In the genomic region with DNA sequence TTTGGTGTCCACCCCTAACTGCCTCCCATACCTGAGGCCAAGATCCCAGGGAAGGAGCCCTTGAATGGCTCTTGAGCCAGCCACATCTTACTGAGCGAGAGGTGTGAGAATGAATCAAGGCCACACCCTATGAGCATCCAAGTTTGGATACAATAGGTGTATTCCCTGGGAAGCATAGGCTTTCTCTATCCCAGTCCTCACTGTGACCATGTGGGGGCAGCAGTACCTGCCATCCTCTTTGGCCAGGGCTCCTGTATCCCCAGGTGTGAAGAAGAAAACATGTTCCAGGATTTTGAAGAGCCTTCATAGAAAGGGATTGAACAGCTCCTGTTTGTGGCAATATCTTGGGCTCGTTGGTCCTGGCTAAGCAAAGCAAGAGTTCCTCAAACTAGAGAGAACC, we compare ENCODE assay signal across 9 mouse cellular contexts. TPM values are rescaled to one million over a fixed set of nuclear protein-coding genes. Genes with fewer than 3 reads are reported as not detected.
A peak's percentile ranks its signal among the peaks of the same experiment; 100 is the strongest.
DNase-seq lines count a peak whose midpoint lies in the region; ATAC-seq and TF ChIP-seq lines count a peak whose summit lies in the region.
"Had no signal": no experiment of that assay in that cellular context is flagged by ENCODE, and none has a peak within 500 bp of the region (broad histone marks: within the 10 kb centered on the region; RNA-seq: fewer than 3 reads in every experiment).

No protein-coding gene starts in this region.

- H3K4me2 ChIP-seq in hindbrain, postnatal 0 days (ENCODE audit: low read depth, low read length), result no peak overlapping the region
- H3K4me2 ChIP-seq in hindbrain, embryonic 14.5 days (replicated peaks), result no peak overlapping the region
- no peak overlapping the region for H3K4me2 ChIP-seq in CH12.LX (ENCODE audit: insufficient read depth, low read depth, poor library complexity, severe bottlenecking)
- H3K4me2 ChIP-seq in embryonic facial prominence, embryonic 14.5 days (ENCODE audit: low read depth, low read length), result no peak overlapping the region
- H3K4me2 ChIP-seq in forebrain, embryonic 15.5 days (replicated peaks), result no peak overlapping the region

- ATAC-seq in hindbrain, postnatal 0 days, result no peak
- no peak for ATAC-seq in hindbrain, embryonic 14.5 days (ENCODE audit: low FRiP score)
- ATAC-seq in embryonic facial prominence, embryonic 14.5 days (ENCODE audit: low read depth), result no peak
- ATAC-seq in forebrain, embryonic 15.5 days (replicated peaks), result no peak

- peak; percentile 56 for TF ChIP-seq RAD21 in CH12.LX (IDR thresholded peaks at IDR 0.05; ENCODE audit: low read depth, low read length)

- no peaks in the 10 kb centered on the region for H3K79me2 ChIP-seq in CH12.LX (replicated peaks; ENCODE audit: control insufficient read depth, extremely low read depth, insufficient read depth, poor library complexity, severe bottlenecking)

- peak; percentile 53 for TF ChIP-seq CTCF in hindbrain, postnatal 0 days (IDR thresholded peaks at IDR 0.05; ENCODE audit: low read depth)
- peak in 1 of 2 experiments; percentile 55; a peak in 2 of 4 replicates for TF ChIP-seq CTCF in CH12.LX (conservative IDR thresholded peaks at IDR 0.05 in 1 of 2, IDR thresholded peaks at IDR 0.05 in 1 of 2; ENCODE audit: low read depth in 2 of 2, low read length in 2 of 2)

- in situ Hi-C loops in CH12.LX (cut with MboI; ENCODE audit: low pct_ligation_motif_present, low pct_unique_long_range_greater_than_20kb, low sequenced_read_pairs), result loop anchor here (5.0 to 10.0 kb wide), 2 partner anchors 127 to 165 kb away; a partner anchor contains a TSS

- no peak for DNase-seq in hindbrain, postnatal 0 days (ENCODE audit: low spot score)
- no peak for DNase-seq in hindbrain, embryonic 14.5 days (ENCODE audit: low spot score)
- DNase-seq in 3T3-L1 (ENCODE audit: low read depth, low spot score) (peak; percentile 42), CH12.LX (ENCODE audit: extremely low read depth) (no peak)
- peak; percentile 5 for DNase-seq in embryonic facial prominence, embryonic 14.5 days (ENCODE audit: low spot score)
- no peak for DNase-seq in retina, embryonic 14.5 days (ENCODE audit: low spot score)
- DNase-seq in embryo, embryonic 10.5 days (ENCODE audit: low spot score), result no peak

- no peaks in the 10 kb centered on the region for H3K27me3 ChIP-seq in hindbrain, postnatal 0 days (ENCODE audit: insufficient read depth, low read length)
- no peaks in the 10 kb centered on the region for H3K27me3 ChIP-seq in hindbrain, embryonic 14.5 days (ENCODE audit: control insufficient read depth, insufficient read depth, low read length)
- peaks cover 19% of the 10 kb centered on the region for H3K27me3 ChIP-seq in CH12.LX (replicated peaks)
- no peaks in the 10 kb centered on the region for H3K27me3 ChIP-seq in embryonic facial prominence, embryonic 14.5 days (replicated peaks; ENCODE audit: control insufficient read depth, insufficient read depth, low read length)
- no peaks in the 10 kb centered on the region for H3K27me3 ChIP-seq in forebrain, embryonic 15.5 days

- no peaks in the 10 kb centered on the region for H3K9me3 ChIP-seq in hindbrain, postnatal 0 days (ENCODE audit: low read length)
- H3K9me3 ChIP-seq in hindbrain, embryonic 14.5 days (ENCODE audit: control insufficient read depth, low read length), result no peaks in the 10 kb centered on the region
- peaks cover 4% of the 10 kb centered on the region for H3K9me3 ChIP-seq in CH12.LX (replicated peaks; ENCODE audit: low read length)
- no peaks in the 10 kb centered on the region for H3K9me3 ChIP-seq in embryonic facial prominence, embryonic 14.5 days (ENCODE audit: control insufficient read depth, low read length)
- no peaks in the 10 kb centered on the region for H3K9me3 ChIP-seq in forebrain, embryonic 15.5 days

- no peak overlapping the region for H3K27ac ChIP-seq in hindbrain, postnatal 0 days
- H3K27ac ChIP-seq in hindbrain, embryonic 14.5 days, result no peak overlapping the region
- no peak overlapping the region for H3K27ac ChIP-seq in CH12.LX (ENCODE audit: insufficient read depth, low read depth)
- H3K27ac ChIP-seq in embryonic facial prominence, embryonic 14.5 days (replicated peaks; ENCODE audit: low read depth, low read length), result no peak overlapping the region
- H3K27ac ChIP-seq in forebrain, embryonic 15.5 days (replicated peaks), result no peak overlapping the region

- dilution Hi-C loops in CH12.LX (cut with MboI; ENCODE audit: extremely low pct_ligation_motif_present, extremely low pct_unique_long_range_greater_than_20kb, low sequenced_read_pairs), result no loop called here

- WGBS in hindbrain, postnatal 0 days, result 96% methylated on average over 2 of the region's 2 CpGs
- WGBS in hindbrain, embryonic 14.5 days, result 88% methylated on average over 2 of the region's 2 CpGs
- WGBS in embryonic facial prominence, embryonic 14.5 days, result 90% methylated on average over 2 of the region's 2 CpGs
- WGBS in forebrain, embryonic 15.5 days, result 86% methylated on average over 2 of the region's 2 CpGs

- H3K9ac ChIP-seq in hindbrain, postnatal 0 days (replicated peaks; ENCODE audit: low read length), result no peak overlapping the region
- H3K9ac ChIP-seq in hindbrain, embryonic 14.5 days, result no peak overlapping the region
- H3K9ac ChIP-seq in CH12.LX (ENCODE audit: insufficient read depth, low read depth), result no peak overlapping the region
- no peak overlapping the region for H3K9ac ChIP-seq in embryonic facial prominence, embryonic 14.5 days (ENCODE audit: low read depth, low read length)
- H3K9ac ChIP-seq in forebrain, embryonic 15.5 days (replicated peaks), result no peak overlapping the region

- no peak overlapping the region for H3K4me3 ChIP-seq in hindbrain, postnatal 0 days (ENCODE audit: low read length)
- H3K4me3 ChIP-seq in hindbrain, embryonic 14.5 days (replicated peaks; ENCODE audit: low read length), result no peak overlapping the region
- H3K4me3 ChIP-seq in CH12.LX (replicated peaks in 1 of 3; ENCODE audit: low read depth in 2 of 3, low read length in 2 of 3, poor library complexity in 1 of 3), result no peak overlapping the region
- H3K4me3 ChIP-seq in embryonic facial prominence, embryonic 14.5 days (ENCODE audit: low read depth, low read length), result no peak overlapping the region
- H3K4me3 ChIP-seq in forebrain, embryonic 15.5 days, result no peak overlapping the region

- peaks cover 18% of the 10 kb centered on the region; the same call in 1 of the 2 replicates for H3K4me1 ChIP-seq in hindbrain, postnatal 0 days (ENCODE audit: insufficient read depth, low read length)
- peaks cover 20% of the 10 kb centered on the region for H3K4me1 ChIP-seq in hindbrain, embryonic 14.5 days (replicated peaks; ENCODE audit: control insufficient read depth, insufficient read depth, low read length)
- H3K4me1 ChIP-seq in CH12.LX (ENCODE audit: control insufficient read depth in 1 of 2, insufficient read depth in 2 of 2), result no peaks in the 10 kb centered on the region; a peak in 1 of 4 replicates
- peaks cover 16% of the 10 kb centered on the region for H3K4me1 ChIP-seq in embryonic facial prominence, embryonic 14.5 days (ENCODE audit: control insufficient read depth, insufficient read depth, low read length)
- peaks cover 19% of the 10 kb centered on the region for H3K4me1 ChIP-seq in forebrain, embryonic 15.5 days

- TF ChIP-seq POLR2A in CH12.LX (IDR thresholded peaks at IDR 0.05; ENCODE audit: low read depth, low read length), result no peak

- TF ChIP-seq EP300 in CH12.LX (IDR thresholded peaks at IDR 0.05; ENCODE audit: low read length), result no peak

- no peaks in the 10 kb centered on the region for H3K36me3 ChIP-seq in hindbrain, postnatal 0 days (ENCODE audit: insufficient read depth, low read length)
- no peaks in the 10 kb centered on the region for H3K36me3 ChIP-seq in hindbrain, embryonic 14.5 days (replicated peaks; ENCODE audit: control insufficient read depth, insufficient read depth)
- H3K36me3 ChIP-seq in CH12.LX (replicated peaks in 1 of 2; ENCODE audit: control insufficient read depth in 1 of 2, insufficient read depth in 1 of 2, low read length in 1 of 2), result no peaks in the 10 kb centered on the region
- peaks cover 8% of the 10 kb centered on the region; the same call in 1 of the 2 replicates for H3K36me3 ChIP-seq in embryonic facial prominence, embryonic 14.5 days (ENCODE audit: control insufficient read depth, insufficient read depth, low read length)
- no peaks in the 10 kb centered on the region for H3K36me3 ChIP-seq in forebrain, embryonic 15.5 days

RNA-seq across cellular contexts. Expression of a gene that starts 1.8 kb away (rescaled TPM):
- total RNA-seq in hindbrain, postnatal 0 days (2014; rRNA removed), result 52.5 and 59.0 TPM in 2 replicates
- 35.1 and 37.4 TPM in 2 replicates for polyA plus RNA-seq in hindbrain, postnatal 0 days (2015; fragmentation: Nextera tagmentation; extraction: Ambion mirVana)
- 24.7 and 25.7 TPM in 2 replicates for polyA plus RNA-seq in hindbrain, embryonic 14.5 days (2014; fragmentation: Nextera tagmentation; extraction: Ambion mirVana)
- 0.50 and 1.1 TPM in 2 replicates for total RNA-seq in CH12.LX (2012; rRNA removed)
- total RNA-seq in CH12.LX (2014; rRNA removed), result not detected in 2 replicates
- 0.26 and 0.29 TPM in 2 replicates for polyA plus RNA-seq in CH12.LX (2012; ENCODE audit: insufficient read length, low read depth)
- polyA plus RNA-seq in embryonic facial prominence, embryonic 14.5 days (2014; fragmentation: Nextera tagmentation; extraction: Ambion mirVana), result 15.6 and 20.9 TPM in 2 replicates
- polyA plus RNA-seq in forebrain, embryonic 15.5 days (2015; fragmentation: Nextera tagmentation; extraction: Ambion mirVana), result 14.0 and 15.3 TPM in 2 replicates

RNA-seq across cellular contexts. Expression of a gene that starts 38.1 kb away (rescaled TPM):
- total RNA-seq in hindbrain, postnatal 0 days (2014; rRNA removed), result 19.7 and 23.0 TPM in 2 replicates
- 20.1 and 22.2 TPM in 2 replicates for polyA plus RNA-seq in hindbrain, postnatal 0 days (2015; fragmentation: Nextera tagmentation; extraction: Ambion mirVana)
- 19.3 and 23.8 TPM in 2 replicates for polyA plus RNA-seq in hindbrain, embryonic 14.5 days (2014; fragmentation: Nextera tagmentation; extraction: Ambion mirVana)
- total RNA-seq in CH12.LX (2012; rRNA removed), result 0.04 TPM in 1 of 2 replicates, not detected in the other
- total RNA-seq in CH12.LX (2014; rRNA removed), result not detected in 2 replicates
- polyA plus RNA-seq in CH12.LX (2012; ENCODE audit: insufficient read length, low read depth), result not detected in 2 replicates
- 48.1 and 54.4 TPM in 2 replicates for polyA plus RNA-seq in embryonic facial prominence, embryonic 14.5 days (2014; fragmentation: Nextera tagmentation; extraction: Ambion mirVana)
- 17.3 and 17.9 TPM in 2 replicates for polyA plus RNA-seq in forebrain, embryonic 15.5 days (2015; fragmentation: Nextera tagmentation; extraction: Ambion mirVana)

RNA-seq across cellular contexts. Expression of a gene that starts 38.2 kb away (rescaled TPM):
- total RNA-seq in hindbrain, postnatal 0 days (2014; rRNA removed), result 0.86 and 1.5 TPM in 2 replicates
- polyA plus RNA-seq in hindbrain, postnatal 0 days (2015; fragmentation: Nextera tagmentation; extraction: Ambion mirVana), result 2.6 and 3.0 TPM in 2 replicates
- 2.3 and 2.6 TPM in 2 replicates for polyA plus RNA-seq in hindbrain, embryonic 14.5 days (2014; fragmentation: Nextera tagmentation; extraction: Ambion mirVana)
- 0.13 TPM in 1 of 2 replicates, not detected in the other for total RNA-seq in CH12.LX (2012; rRNA removed)
- not detected in 2 replicates for total RNA-seq in CH12.LX (2014; rRNA removed)
- polyA plus RNA-seq in CH12.LX (2012; ENCODE audit: insufficient read length, low read depth), result not detected in 2 replicates
- 1.5 and 2.2 TPM in 2 replicates for polyA plus RNA-seq in embryonic facial prominence, embryonic 14.5 days (2014; fragmentation: Nextera tagmentation; extraction: Ambion mirVana)
- polyA plus RNA-seq in forebrain, embryonic 15.5 days (2015; fragmentation: Nextera tagmentation; extraction: Ambion mirVana), result 1.2 and 1.3 TPM in 2 replicates
- total RNA-seq: common myeloid progenitor, adult 5-6 weeks had no signal

RNA-seq across cellular contexts. Expression of a gene that starts 59.2 kb away (rescaled TPM):
- total RNA-seq in hindbrain, postnatal 0 days (2014; rRNA removed), result 301 and 443 TPM in 2 replicates
- 2,616 and 2,786 TPM in 2 replicates for polyA plus RNA-seq in hindbrain, postnatal 0 days (2015; fragmentation: Nextera tagmentation; extraction: Ambion mirVana)
- polyA plus RNA-seq in hindbrain, embryonic 14.5 days (2014; fragmentation: Nextera tagmentation; extraction: Ambion mirVana), result 1,735 and 1,844 TPM in 2 replicates
- total RNA-seq in CH12.LX (2012; rRNA removed), result 284 and 317 TPM in 2 replicates
- total RNA-seq in CH12.LX (2014; rRNA removed), result 279 and 303 TPM in 2 replicates
- 2,849 and 3,031 TPM in 2 replicates for polyA plus RNA-seq in CH12.LX (2012; ENCODE audit: insufficient read length, low read depth)
- 1,690 and 1,712 TPM in 2 replicates for polyA plus RNA-seq in embryonic facial prominence, embryonic 14.5 days (2014; fragmentation: Nextera tagmentation; extraction: Ambion mirVana)
- 1,475 and 1,516 TPM in 2 replicates for polyA plus RNA-seq in forebrain, embryonic 15.5 days (2015; fragmentation: Nextera tagmentation; extraction: Ambion mirVana)

Comparison
In these comparisons a context has a peak if more than half of its experiments do, and no peak if none do; other contexts are left out.
1. DNase-seq: peak in 3T3-L1 (single experiment) and embryonic facial prominence, embryonic 14.5 days (single experiment); none in hindbrain, postnatal 0 days (single experiment), hindbrain, embryonic 14.5 days (single experiment), CH12.LX (single experiment), retina, embryonic 14.5 days (single experiment) and embryo, embryonic 10.5 days (single experiment).
2. RNA of a gene that starts 1.8 kb away (polyA plus RNA-seq): 35.1 to 37.4 TPM in hindbrain, postnatal 0 days, 24.7 to 25.7 TPM in hindbrain, embryonic 14.5 days, 15.6 to 20.9 TPM in embryonic facial prominence, embryonic 14.5 days and 14.0 to 15.3 TPM in forebrain, embryonic 15.5 days; 0.26 to 0.29 TPM in CH12.LX; every median in the first group is over 10 times any median in the second.
3. RNA of a gene that starts 38.1 kb away (polyA plus RNA-seq): 48.1 to 54.4 TPM in embryonic facial prominence, embryonic 14.5 days, 19.3 to 23.8 TPM in hindbrain, embryonic 14.5 days, 20.1 to 22.2 TPM in hindbrain, postnatal 0 days and 17.3 to 17.9 TPM in forebrain, embryonic 15.5 days; not detected in CH12.LX; every median in the first group is over 10 times any median in the second.